Mouse (Mus musculus): ENCODE results near the gene Pi4k2a. TPM values are rescaled to one million over a fixed set of nuclear protein-coding genes. Genes with fewer than 3 reads are reported as not detected.

Gene Pi4k2a
- total RNA-seq, 1 experiment from 2014 or later: 50.4 TPM

DNA sequence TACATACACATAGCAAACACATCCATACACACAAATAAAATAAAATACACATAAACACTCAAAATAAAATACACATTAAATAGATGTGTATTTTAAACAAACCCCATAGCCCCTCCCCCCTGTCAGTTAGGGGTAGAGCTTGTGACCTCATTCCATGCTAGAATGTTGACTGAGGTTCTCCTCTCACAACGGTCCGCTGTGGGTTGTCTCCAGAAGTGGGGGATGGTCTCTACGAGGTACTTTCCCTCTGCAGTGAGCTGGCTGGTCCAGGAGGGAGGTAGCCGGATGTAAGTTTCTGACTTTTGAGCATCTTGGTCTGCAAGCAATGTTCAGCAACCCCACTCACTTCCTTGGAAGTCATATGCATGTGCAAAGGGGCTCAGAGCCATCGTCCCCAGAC, 73.5 kb downstream of the Pi4k2a start, which contains the start of gene Zfyve27:
Gene Zfyve27 (plus strand): TSS at position 188 of the 400 bp plus-strand sequence.
- DNase-seq: no peak

DNA sequence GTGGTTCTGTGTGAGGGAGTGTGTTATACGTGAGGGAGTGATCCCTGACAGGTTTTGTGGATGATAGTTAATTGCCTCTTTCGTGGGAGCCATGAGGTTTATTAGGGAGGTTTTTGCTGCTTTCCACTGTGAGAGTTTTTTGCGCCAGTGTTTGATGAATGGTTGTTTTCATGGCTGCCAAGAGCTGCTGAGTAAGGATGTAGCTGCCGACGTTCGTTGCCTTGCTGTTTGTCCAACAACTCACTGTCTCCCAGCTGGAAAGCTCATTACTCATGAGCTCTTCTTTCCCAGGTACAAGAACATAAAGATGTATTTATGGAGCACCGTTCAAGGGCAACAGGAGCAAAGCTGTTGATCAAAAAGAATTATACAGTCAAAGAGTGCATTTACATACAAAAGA, 73.9 kb downstream of the Pi4k2a start:
- no peak for DNase-seq

GRCm38 (mm10) chr19:42166130-42166529, 75.9 kb downstream of the Pi4k2a start:
- peak; percentile 95 for DNase-seq

DNA sequence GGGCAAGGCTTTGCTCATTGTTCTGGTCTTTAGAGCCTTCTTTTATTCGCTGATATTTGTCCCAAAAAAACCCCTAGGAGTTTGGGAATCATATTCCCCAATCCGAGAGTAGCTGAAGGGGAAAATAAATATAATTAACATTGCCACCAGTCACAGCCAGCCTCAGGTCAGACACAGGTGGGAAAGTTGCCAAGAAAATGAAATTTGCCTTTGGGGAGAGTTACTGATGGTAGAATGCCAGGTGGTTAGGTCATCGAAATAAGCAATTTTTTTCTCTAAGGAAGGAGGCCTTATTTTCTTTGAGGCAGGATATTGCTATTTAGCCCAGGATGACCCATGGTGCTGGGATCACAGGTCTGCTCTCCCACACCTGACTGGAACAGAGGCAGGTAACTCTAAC, 76.5 kb downstream of the Pi4k2a start:
- no peak for DNase-seq

- DNase-seq: no peak
Observed at GRCm38 (mm10) chr19:42167489-42167888, 77.2 kb downstream of the Pi4k2a start.

GRCm38 (mm10) chr19:42169322-42169975, 79.2 kb downstream of the Pi4k2a start:
- no peak for DNase-seq

- peak; percentile 96 for DNase-seq
Observed at GRCm38 (mm10) chr19:42170025-42170969, 80.0 kb downstream of the Pi4k2a start.

Other genes starting within 250 kb of the Pi4k2a start
- gene Frat2, start 242.3 kb upstream of the Pi4k2a start, total RNA-seq (2021): 5.5 and 6.4 TPM in 2 replicates
- 16.2 and 19.5 TPM in 2 replicates for gene Rrp12, start 194.3 kb upstream of the Pi4k2a start, total RNA-seq (2021)
- 632 and 654 TPM in 2 replicates for gene Pgam1, start 178.5 kb upstream of the Pi4k2a start, total RNA-seq (2021)
- 23.9 and 25.4 TPM in 2 replicates for gene Exosc1, start 157.0 kb upstream of the Pi4k2a start, total RNA-seq (2021)
- 31.4 and 31.8 TPM in 2 replicates for gene Zdhhc16, start 157.0 kb upstream of the Pi4k2a start, total RNA-seq (2021)
- 19.9 and 22.2 TPM in 2 replicates for gene Mms19, start 109.3 kb upstream of the Pi4k2a start, total RNA-seq (2021)
- 13.9 and 20.0 TPM in 2 replicates for gene Ubtd1, start 108.7 kb upstream of the Pi4k2a start, total RNA-seq (2021)
- 0.68 and 0.82 TPM in 2 replicates for gene Ankrd2, start 54.5 kb upstream of the Pi4k2a start, total RNA-seq (2021)
- gene Hoga1, start 44.9 kb upstream of the Pi4k2a start, total RNA-seq (2021): 6.2 and 22.7 TPM in 2 replicates
- 0.64 and 0.96 TPM in 2 replicates for gene 4933411K16Rik, start 38.2 kb upstream of the Pi4k2a start, total RNA-seq (2021)
- gene Morn4, start 4.1 kb upstream of the Pi4k2a start, total RNA-seq (2021): 5.4 and 7.4 TPM in 2 replicates
- 47.4 and 48.9 TPM in 2 replicates for gene Avpi1, start 38.6 kb downstream of the Pi4k2a start, total RNA-seq (2021)
- 46.4 and 50.1 TPM in 2 replicates for gene Marveld1, start 56.9 kb downstream of the Pi4k2a start, total RNA-seq (2021)
- 42.7 and 45.0 TPM in 2 replicates for gene Zfyve27, start 73.5 kb downstream of the Pi4k2a start, total RNA-seq (2021)
- gene Sfrp5, start 111.8 kb downstream of the Pi4k2a start, total RNA-seq (2021): 4.3 and 4.9 TPM in 2 replicates
- 0.78 and 1.9 TPM in 2 replicates for gene Golga7b, start 157.1 kb downstream of the Pi4k2a start, total RNA-seq (2021)